Mouse (Mus musculus): ENCODE measurements around the gene Ccdc170. TPM values are rescaled to one million over a fixed set of nuclear protein-coding genes. Genes with fewer than 3 reads are reported as not detected.

Gene Ccdc170
- polyA plus RNA-seq, 1 experiment from 2014 or later, result not detected

GRCm38 (mm10) chr10:4528043-4528442 lies 45.7 kb downstream of the Ccdc170 start:
- Histone ChIP-seq H3K27me3 (ENCODE audit: insufficient read depth, low read length) (no peaks in the 10 kb centered on the region), H3K9me3 (ENCODE audit: low read length) (no peaks in the 10 kb centered on the region), H3K4me2 (ENCODE audit: low read depth, low read length) (no peak overlapping the region), H3K9ac (replicated peaks) (no peak overlapping the region), H3K36me3 (replicated peaks; ENCODE audit: insufficient read depth, low read length) (no peaks in the 10 kb centered on the region), H3K27ac (ENCODE audit: low read depth) (no peak overlapping the region), H3K4me3 (ENCODE audit: low read depth, low read length) (no peak overlapping the region), H3K4me1 (ENCODE audit: insufficient read depth) (no peaks in the 10 kb centered on the region)
- no peak for ATAC-seq
- no peak for TF ChIP-seq EP300 (IDR thresholded peaks at IDR 0.05; ENCODE audit: low read depth)
- TF ChIP-seq CTCF (IDR thresholded peaks at IDR 0.05; ENCODE audit: low read depth), result no peak
- no peak for DNase-seq
- 62% methylated on average over 7 of the region's 7 CpGs for WGBS (ENCODE audit: insufficient replicate concordance)

- H3K27ac ChIP-seq (ENCODE audit: low read depth), result no peak overlapping the region
- no peaks in the 10 kb centered on the region for H3K9me3 ChIP-seq (ENCODE audit: low read length)
- no peaks in the 10 kb centered on the region for H3K27me3 ChIP-seq (ENCODE audit: insufficient read depth, low read length)
- DNase-seq (no peak), ATAC-seq (peak; percentile 19; the same call in 1 of the 2 replicates)
- no peak overlapping the region for H3K9ac ChIP-seq (replicated peaks)
- no peak for TF ChIP-seq CTCF (IDR thresholded peaks at IDR 0.05; ENCODE audit: low read depth)
- no peak for TF ChIP-seq EP300 (IDR thresholded peaks at IDR 0.05; ENCODE audit: low read depth)
- no peak overlapping the region for H3K4me3 ChIP-seq (ENCODE audit: low read depth, low read length)
- 80% methylated on average over 9 of the region's 9 CpGs for WGBS (ENCODE audit: insufficient replicate concordance)
- no peaks in the 10 kb centered on the region for H3K4me1 ChIP-seq (ENCODE audit: insufficient read depth)
- no peaks in the 10 kb centered on the region for H3K36me3 ChIP-seq (replicated peaks; ENCODE audit: insufficient read depth, low read length)
- H3K4me2 ChIP-seq (ENCODE audit: low read depth, low read length), result 0 out of 2 replicates have a peak overlapping the region, but pooled peaks have one; percentile 9
Observed at GRCm38 (mm10) chr10:4530638-4531235, 48.4 kb downstream of the Ccdc170 start.

- no peak for ATAC-seq
- H3K4me3 ChIP-seq (ENCODE audit: low read depth, low read length), result no peak overlapping the region
- H3K4me1 ChIP-seq (ENCODE audit: insufficient read depth), result no peaks in the 10 kb centered on the region
- H3K27ac ChIP-seq (ENCODE audit: low read depth), result no peak overlapping the region
- no peak overlapping the region for H3K9ac ChIP-seq (replicated peaks)
- WGBS (ENCODE audit: insufficient replicate concordance), result 59% methylated on average over 6 of the region's 6 CpGs
- H3K36me3 ChIP-seq (replicated peaks; ENCODE audit: insufficient read depth, low read length), result no peaks in the 10 kb centered on the region
- H3K4me2 ChIP-seq (ENCODE audit: low read depth, low read length), result no peak overlapping the region
- DNase-seq, result no peak
- no peak for TF ChIP-seq CTCF (IDR thresholded peaks at IDR 0.05; ENCODE audit: low read depth)
- TF ChIP-seq EP300 (IDR thresholded peaks at IDR 0.05; ENCODE audit: low read depth), result no peak
- no peaks in the 10 kb centered on the region for H3K27me3 ChIP-seq (ENCODE audit: insufficient read depth, low read length)
- H3K9me3 ChIP-seq (ENCODE audit: low read length), result no peaks in the 10 kb centered on the region
Observed at GRCm38 (mm10) chr10:4531933-4532332, 49.6 kb downstream of the Ccdc170 start.

- H3K9me3 ChIP-seq (ENCODE audit: low read length), result no peaks in the 10 kb centered on the region
- H3K27me3 ChIP-seq (ENCODE audit: insufficient read depth, low read length), result no peaks in the 10 kb centered on the region
- no peak overlapping the region for H3K27ac ChIP-seq (ENCODE audit: low read depth)
- no peaks in the 10 kb centered on the region for H3K36me3 ChIP-seq (replicated peaks; ENCODE audit: insufficient read depth, low read length)
- TF ChIP-seq EP300 (IDR thresholded peaks at IDR 0.05; ENCODE audit: low read depth) (no peak), CTCF (IDR thresholded peaks at IDR 0.05; ENCODE audit: low read depth) (no peak)
- no peak overlapping the region for H3K4me2 ChIP-seq (ENCODE audit: low read depth, low read length)
- no peak overlapping the region for H3K9ac ChIP-seq (replicated peaks)
- H3K4me3 ChIP-seq (ENCODE audit: low read depth, low read length), result no peak overlapping the region
- no peaks in the 10 kb centered on the region for H3K4me1 ChIP-seq (ENCODE audit: insufficient read depth)
- no peak for DNase-seq
- ATAC-seq, result no peak
- 63% methylated on average over 6 of the region's 6 CpGs for WGBS (ENCODE audit: insufficient replicate concordance)
Observed at GRCm38 (mm10) chr10:4532731-4533130, 50.4 kb downstream of the Ccdc170 start.

- no peak overlapping the region for H3K9ac ChIP-seq (replicated peaks)
Observed at GRCm38 (mm10) chr10:4533873-4534272, 51.6 kb downstream of the Ccdc170 start.

GRCm38 (mm10) chr10:4545550-4545949 lies 63.2 kb downstream of the Ccdc170 start:
- H3K4me3 ChIP-seq (ENCODE audit: low read depth, low read length), result no peak overlapping the region
- no peak overlapping the region for H3K4me2 ChIP-seq (ENCODE audit: low read depth, low read length)
- 71% methylated on average over 2 of the region's 2 CpGs for WGBS (ENCODE audit: insufficient replicate concordance)
- H3K27me3 ChIP-seq (ENCODE audit: insufficient read depth, low read length), result no peaks in the 10 kb centered on the region
- no peak for ATAC-seq
- H3K9me3 ChIP-seq (ENCODE audit: low read length), result peaks cover 3% of the 10 kb centered on the region; the same call in 1 of the 2 replicates
- H3K9ac ChIP-seq (replicated peaks), result no peak overlapping the region
- peak; percentile 28 for DNase-seq
- no peaks in the 10 kb centered on the region for H3K36me3 ChIP-seq (replicated peaks; ENCODE audit: insufficient read depth, low read length)
- TF ChIP-seq CTCF (IDR thresholded peaks at IDR 0.05; ENCODE audit: low read depth) (peak; percentile 61), EP300 (IDR thresholded peaks at IDR 0.05; ENCODE audit: low read depth) (no peak)
- H3K27ac ChIP-seq (ENCODE audit: low read depth), result no peak overlapping the region
- H3K4me1 ChIP-seq (ENCODE audit: insufficient read depth), result no peaks in the 10 kb centered on the region

More at GRCm38 (mm10) chr10:4533873-4534272, 51.6 kb downstream of the Ccdc170 start:
- Histone ChIP-seq H3K9me3 (ENCODE audit: low read length) (no peaks in the 10 kb centered on the region), H3K27me3 (ENCODE audit: insufficient read depth, low read length) (no peaks in the 10 kb centered on the region), H3K4me3 (ENCODE audit: low read depth, low read length) (no peak overlapping the region), H3K4me2 (ENCODE audit: low read depth, low read length) (no peak overlapping the region), H3K27ac (ENCODE audit: low read depth) (no peak overlapping the region), H3K4me1 (ENCODE audit: insufficient read depth) (no peaks in the 10 kb centered on the region), H3K36me3 (replicated peaks; ENCODE audit: insufficient read depth, low read length) (no peaks in the 10 kb centered on the region)
- TF ChIP-seq CTCF (IDR thresholded peaks at IDR 0.05; ENCODE audit: low read depth) (no peak), EP300 (IDR thresholded peaks at IDR 0.05; ENCODE audit: low read depth) (no peak)
- no peak for ATAC-seq
- 71% methylated on average over 11 of the region's 11 CpGs for WGBS (ENCODE audit: insufficient replicate concordance)
- DNase-seq, result no peak
